Mouse (Mus musculus): ENCODE measurements around the gene Wdtc1.

Wdtc1 gene

DNA sequence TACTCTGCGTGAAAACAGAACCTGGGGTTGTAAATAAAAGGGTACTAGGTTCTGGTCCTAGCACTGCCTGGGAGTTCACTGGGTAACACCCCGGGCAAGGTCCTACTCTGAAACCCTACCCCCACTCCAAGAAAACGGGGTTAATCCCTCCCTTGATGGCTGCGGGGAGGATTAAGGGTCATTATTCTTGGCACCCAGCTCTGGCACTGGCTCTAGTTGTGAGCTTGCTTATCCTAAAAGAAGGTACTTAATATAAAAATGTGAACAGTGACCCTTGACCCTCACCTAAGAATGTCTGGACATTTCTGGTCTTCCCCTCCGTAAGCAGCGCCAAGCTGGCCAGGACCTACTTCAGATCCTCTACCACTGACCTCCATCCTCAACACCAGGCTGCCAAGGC is 20.0 kb downstream of the Wdtc1 start:
- in situ Hi-C loops (cut with MboI; ENCODE audit: low sequenced_read_pairs) = no loop called here

- in situ Hi-C loops (cut with MboI; ENCODE audit: low sequenced_read_pairs) = no loop called here
These were observed 23.0 kb downstream of the Wdtc1 start for GRCm38 (mm10) chr4:133330296-133330695.

DNA sequence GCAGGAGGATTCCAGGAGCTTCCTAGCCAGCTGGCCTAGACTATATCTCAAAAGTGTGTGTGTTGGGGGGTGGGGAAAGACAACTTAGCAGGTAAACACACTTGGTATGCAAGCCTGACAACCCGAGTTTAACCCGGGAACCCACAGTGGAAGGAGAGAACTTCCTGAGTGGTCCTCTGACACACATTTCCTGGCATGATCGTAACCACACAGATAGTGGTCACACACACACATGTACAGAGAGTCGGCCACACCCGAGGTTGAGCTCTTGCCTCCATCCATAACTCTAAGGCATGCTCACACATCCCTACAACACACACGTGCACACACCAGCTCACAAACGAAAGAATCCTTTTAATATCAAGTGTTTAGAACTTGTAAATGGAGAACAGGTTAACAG is 25.2 kb downstream of the Wdtc1 start:
- in situ Hi-C loops (cut with MboI; ENCODE audit: low sequenced_read_pairs) = no loop called here

- in situ Hi-C loops (cut with MboI; ENCODE audit: low sequenced_read_pairs) = no loop called here
These were observed 33.6 kb downstream of the Wdtc1 start for GRCm38 (mm10) chr4:133319667-133320066.

DNA sequence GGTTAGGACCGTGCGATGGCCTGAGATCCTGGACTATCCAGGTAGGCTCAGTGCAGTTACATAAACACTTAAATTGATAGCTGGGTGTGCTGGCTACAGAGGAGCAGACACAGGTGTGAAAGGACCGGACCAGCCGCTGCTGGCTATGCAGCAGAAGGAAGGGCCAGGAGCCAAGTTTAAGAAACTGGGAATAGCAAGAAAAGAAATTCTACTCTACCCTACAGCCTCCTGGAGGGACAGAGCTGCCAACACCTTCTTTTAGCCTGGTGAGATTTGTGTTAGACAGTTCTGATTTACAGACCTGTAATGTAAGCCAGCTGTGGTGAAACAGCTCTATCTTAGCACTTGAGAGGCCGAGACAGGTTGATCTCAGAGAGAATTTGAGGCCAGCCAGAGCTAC is 37.3 kb downstream of the Wdtc1 start:
- in situ Hi-C loops (cut with MboI; ENCODE audit: low sequenced_read_pairs) = no loop called here

DNA sequence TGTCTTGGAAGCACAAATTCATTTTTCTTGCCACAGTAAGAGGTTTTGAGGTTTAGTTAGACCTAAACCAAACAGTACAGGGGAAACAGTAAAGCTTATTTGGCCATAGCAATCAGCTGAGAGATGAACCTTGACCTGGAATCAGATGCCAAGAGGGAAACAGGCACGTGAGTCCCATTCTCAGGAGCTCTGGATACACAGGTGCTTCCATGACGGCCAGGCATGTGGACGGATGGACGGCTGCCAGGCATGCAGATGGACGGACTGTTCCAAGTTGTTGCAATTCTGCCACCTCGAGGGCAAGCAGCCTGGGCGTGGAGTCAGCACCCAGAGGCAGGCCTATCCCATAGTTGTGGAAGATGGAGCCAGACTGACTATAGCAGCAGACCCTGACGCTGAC is 38.4 kb downstream of the Wdtc1 start:
- in situ Hi-C loops (cut with MboI; ENCODE audit: low sequenced_read_pairs) = no loop called here

DNA sequence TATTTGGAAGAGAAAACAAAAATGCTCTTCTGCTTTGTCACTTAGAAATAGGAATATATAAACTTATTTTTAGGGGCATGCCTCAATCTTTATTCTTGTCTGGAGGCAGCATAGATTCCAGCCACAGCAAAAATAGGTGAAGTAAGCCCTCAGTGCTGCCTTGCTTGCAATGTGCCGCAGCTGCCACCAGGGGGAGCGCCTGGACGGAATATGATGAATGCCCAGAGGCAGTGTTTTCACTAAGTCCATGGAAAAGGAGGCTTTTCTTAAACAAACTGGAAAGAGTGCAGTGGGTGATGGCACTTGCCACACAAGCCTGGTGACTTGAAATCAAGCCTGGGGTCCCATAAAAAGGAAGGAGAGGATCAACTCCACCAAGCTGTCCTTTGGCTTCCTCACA is 43.3 kb downstream of the Wdtc1 start:
- in situ Hi-C loops (cut with MboI; ENCODE audit: low sequenced_read_pairs) = no loop called here

GRCm38 (mm10) chr4:133307331-133307730 is 46.0 kb downstream of the Wdtc1 start:
- in situ Hi-C loops (cut with MboI; ENCODE audit: low sequenced_read_pairs) = no loop called here

GRCm38 (mm10) chr4:133305825-133306224 is 47.5 kb downstream of the Wdtc1 start:
- in situ Hi-C loops (cut with MboI; ENCODE audit: low sequenced_read_pairs) = no loop called here

- in situ Hi-C loops (cut with MboI; ENCODE audit: low sequenced_read_pairs) = loop anchor here (5.0 kb wide), 1 partner anchor 297 kb away; no protein-coding TSS in a partner anchor
These were observed 48.5 kb downstream of the Wdtc1 start for GRCm38 (mm10) chr4:133304770-133305169.

GRCm38 (mm10) chr4:133302668-133303067 is 50.6 kb downstream of the Wdtc1 start:
- in situ Hi-C loops (cut with MboI; ENCODE audit: low sequenced_read_pairs) = loop anchor here (5.0 kb wide), 1 partner anchor 295 kb away; no protein-coding TSS in a partner anchor

DNA sequence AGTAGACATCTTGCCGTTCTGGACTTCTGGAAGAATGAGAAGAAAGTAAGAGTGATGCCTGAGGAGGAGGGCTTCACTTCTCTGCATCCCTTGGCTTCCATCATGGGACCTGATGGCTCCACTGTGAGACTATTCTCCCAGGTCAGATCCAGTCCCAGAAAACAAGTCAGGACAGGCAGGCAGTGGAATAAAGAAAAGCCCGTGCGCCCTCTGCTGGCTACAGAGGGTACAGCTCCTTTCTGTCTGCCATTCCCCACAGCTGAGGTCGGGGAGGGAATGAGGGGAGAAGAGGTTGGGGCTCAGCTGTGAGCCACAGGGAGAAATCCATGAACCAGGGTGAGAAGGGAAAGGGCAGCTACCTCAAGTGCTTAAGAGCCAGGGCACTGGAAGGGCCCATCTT is 51.5 kb downstream of the Wdtc1 start:
- in situ Hi-C loops (cut with MboI; ENCODE audit: low sequenced_read_pairs) = loop anchor here (5.0 kb wide), 1 partner anchor 295 kb away; no protein-coding TSS in a partner anchor

- in situ Hi-C loops (cut with MboI; ENCODE audit: low sequenced_read_pairs) = loop anchor here (5.0 kb wide), 1 partner anchor 293 kb away; no protein-coding TSS in a partner anchor
These were observed 52.9 kb downstream of the Wdtc1 start for GRCm38 (mm10) chr4:133300421-133300820.

DNA sequence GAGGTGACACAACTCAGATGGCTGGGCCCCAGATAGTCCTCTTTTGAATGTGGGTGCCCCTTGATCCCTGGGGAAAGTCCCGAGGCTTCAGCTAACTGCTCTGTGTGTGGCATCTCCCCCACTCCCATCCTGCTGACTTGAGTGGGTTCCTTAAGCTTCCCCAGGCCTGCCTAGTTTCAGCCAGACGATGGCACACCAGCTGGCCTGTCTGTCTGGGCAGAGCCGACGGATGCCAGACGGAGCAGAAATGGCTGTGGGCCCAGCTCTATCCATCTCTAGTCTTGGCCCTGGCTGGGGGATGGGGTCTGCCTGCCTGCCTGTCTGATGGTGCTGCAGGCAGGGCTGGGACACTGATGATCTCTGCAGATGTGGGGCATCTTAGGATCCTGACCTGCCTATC is 53.6 kb downstream of the Wdtc1 start:
- in situ Hi-C loops (cut with MboI; ENCODE audit: low sequenced_read_pairs) = loop anchor here (5.0 kb wide), 1 partner anchor 292 kb away; no protein-coding TSS in a partner anchor

GRCm38 (mm10) chr4:133298516-133299365 is 54.5 kb downstream of the Wdtc1 start:
- in situ Hi-C loops (cut with MboI; ENCODE audit: low sequenced_read_pairs) = no loop called here

GRCm38 (mm10) chr4:133297801-133298238 is 55.5 kb downstream of the Wdtc1 start:
- in situ Hi-C loops (cut with MboI; ENCODE audit: low sequenced_read_pairs) = no loop called here

- in situ Hi-C loops (cut with MboI; ENCODE audit: low sequenced_read_pairs) = no loop called here
These were observed 55.9 kb downstream of the Wdtc1 start for GRCm38 (mm10) chr4:133297360-133297759.

GRCm38 (mm10) chr4:133294084-133294483 is 59.2 kb downstream of the Wdtc1 start:
- in situ Hi-C loops (cut with MboI; ENCODE audit: low sequenced_read_pairs) = no loop called here

GRCm38 (mm10) chr4:133292901-133293843 is 60.1 kb downstream of the Wdtc1 start:
- in situ Hi-C loops (cut with MboI; ENCODE audit: low sequenced_read_pairs) = no loop called here

GRCm38 (mm10) chr4:133292405-133292804 is 60.9 kb downstream of the Wdtc1 start:
- in situ Hi-C loops (cut with MboI; ENCODE audit: low sequenced_read_pairs) = no loop called here

- in situ Hi-C loops (cut with MboI; ENCODE audit: low sequenced_read_pairs) = no loop called here
These were observed 62.0 kb downstream of the Wdtc1 start for GRCm38 (mm10) chr4:133291255-133291654.

All from CH12F3 (cell line).